Mouse (Mus musculus) lung, embryonic 14.5 days (tissue): Measurements from ENCODE around the gene C130026I21Rik. TPM values are rescaled to one million over a fixed set of nuclear protein-coding genes. Genes with fewer than 3 reads are reported as not detected.
"Not testable (repeated sequence)": the region's sequence is repeated elsewhere in the genome, so short reads cannot be mapped to it uniquely, and the experiment has no call there.

Source experiments
- ATAC-seq: fragments of 200-750 bp; cut with Nextera tagmentation; 2 replicates; pipeline ENCODE4 v1.8.0; 2017; ENCODE audit warnings: mild to moderate bottlenecking, moderate TSS enrichment, moderate library complexity; ENCODE audit not compliant: insufficient read depth
- DNase-seq: peaks from one replicate; pipeline ENCODE4 v3.0.0-alpha.2; 2015
- H3K27ac ChIP-seq: fragments of 300-500 bp; sonication (generic); 2 replicates; pipeline ENCODE4 v1.5.1; 2014; ENCODE audit warnings: low read depth, mild to moderate bottlenecking, moderate library complexity
- H3K27me3 ChIP-seq: fragments of 300-500 bp; sonication (generic); 2 replicates; pipeline ENCODE4 v1.6.1; 2014; ENCODE audit warnings: low read length, control low read depth; ENCODE audit not compliant: insufficient read depth
- H3K36me3 ChIP-seq: fragments of 300-500 bp; sonication (generic); 2 replicates; pipeline ENCODE4 v1.6.1; 2014; ENCODE audit warnings: control low read depth; ENCODE audit not compliant: insufficient read depth
- H3K4me1 ChIP-seq: fragments of 300-500 bp; sonication (generic); 2 replicates; pipeline ENCODE4 v1.6.1; 2014; ENCODE audit warnings: antibody characterized with exemption, control low read depth; ENCODE audit not compliant: insufficient read depth
- H3K4me2 ChIP-seq: fragments of 300-500 bp; sonication (generic); 2 replicates; pipeline ENCODE4 v1.6.1; 2014; ENCODE audit warnings: mild to moderate bottlenecking
- H3K4me3 ChIP-seq: fragments of 300-500 bp; sonication (generic); 2 replicates; pipeline ENCODE4 v1.5.1; 2014; ENCODE audit warnings: low read depth, low read length
- H3K9ac ChIP-seq: fragments of 300-500 bp; sonication (generic); 2 replicates; pipeline ENCODE4 v1.6.1; 2014
- H3K9me3 ChIP-seq: fragments of 300-500 bp; sonication (generic); 2 replicates; pipeline ENCODE4 v1.6.1; 2016; ENCODE audit warnings: low read depth, low read length, control low read depth
- WGBS: fragments of 180-500 bp; shearing (Covaris S2); extraction: QIAGEN DNeasy Blood & Tissue Kit; methylation state at CpG from one replicate; pipeline ENCODE4 v1.1.7; 2014; 5-methylcytosine and 5-hydroxymethylcytosine counted together
- polyA plus RNA-seq: library from polyadenylated mRNA; unstranded; fragments of >200 nt; fragmentation: Nextera tagmentation; extraction: Ambion mirVana; gene quantifications from 2 replicates; pipeline ENCODE4 v1.2.1, GENCODE M21; 2014

The C130026I21Rik gene
- polyA plus RNA-seq, 1 experiment from 2014 or later = 0.82 TPM

DNA sequence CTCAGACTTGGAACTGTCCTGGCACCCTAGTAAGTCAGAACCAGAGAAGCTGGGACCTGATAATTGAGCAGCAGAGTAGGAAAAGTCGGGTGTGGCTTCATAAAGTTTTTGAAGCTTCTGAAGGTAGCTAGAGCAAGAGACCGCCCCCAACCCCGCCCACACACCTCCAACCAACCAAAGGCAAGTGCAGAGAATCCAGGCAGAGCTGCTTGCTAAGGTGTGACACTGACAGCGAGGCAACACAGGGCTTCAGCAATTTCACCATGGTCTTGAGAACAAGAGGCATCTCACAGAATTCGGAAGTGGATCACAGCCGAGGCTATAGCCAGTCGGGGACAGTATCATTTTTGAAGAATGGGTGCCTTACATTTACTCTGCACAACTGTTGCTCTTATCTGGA is 160.6 kb downstream of the C130026I21Rik start, which contains the start of gene A530032D15Rik:
TSS of gene A530032D15Rik (minus strand) at position 101 of the 400 bp plus-strand sequence.
- not testable (repeated sequence) for H3K4me1 ChIP-seq, H3K27me3 ChIP-seq, H3K27ac ChIP-seq, ATAC-seq, H3K4me2 ChIP-seq, H3K36me3 ChIP-seq, H3K9me3 ChIP-seq, H3K9ac ChIP-seq, DNase-seq, H3K4me3 ChIP-seq
- WGBS = no CpG with 5 or more reads among the region's 7 CpGs

DNA sequence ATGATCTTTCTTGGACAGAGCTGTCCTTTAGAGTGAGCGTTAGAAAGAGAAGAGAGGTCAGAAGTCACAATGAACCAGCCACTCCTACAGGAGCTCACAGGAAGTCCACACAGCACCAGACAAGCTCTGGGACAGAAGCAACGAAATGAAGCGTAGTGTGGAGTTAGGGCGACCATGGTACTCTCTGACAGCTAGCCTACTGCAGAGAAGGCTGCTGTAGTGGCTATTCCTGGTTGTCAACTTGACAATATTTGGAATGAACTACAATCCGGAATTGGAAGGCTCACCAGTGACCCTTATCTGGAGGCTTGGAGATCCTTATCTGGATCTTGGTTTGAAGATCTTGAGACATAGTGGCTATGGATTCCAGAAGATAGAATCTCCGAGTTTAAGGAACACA is 164.4 kb downstream of the C130026I21Rik start:
- not testable (repeated sequence) for H3K9me3 ChIP-seq, H3K4me1 ChIP-seq, ATAC-seq, H3K4me3 ChIP-seq, DNase-seq, H3K4me2 ChIP-seq, H3K9ac ChIP-seq, H3K36me3 ChIP-seq, H3K27me3 ChIP-seq, H3K27ac ChIP-seq
- 68% methylated on average over 5 of the region's 6 CpGs for WGBS

DNA sequence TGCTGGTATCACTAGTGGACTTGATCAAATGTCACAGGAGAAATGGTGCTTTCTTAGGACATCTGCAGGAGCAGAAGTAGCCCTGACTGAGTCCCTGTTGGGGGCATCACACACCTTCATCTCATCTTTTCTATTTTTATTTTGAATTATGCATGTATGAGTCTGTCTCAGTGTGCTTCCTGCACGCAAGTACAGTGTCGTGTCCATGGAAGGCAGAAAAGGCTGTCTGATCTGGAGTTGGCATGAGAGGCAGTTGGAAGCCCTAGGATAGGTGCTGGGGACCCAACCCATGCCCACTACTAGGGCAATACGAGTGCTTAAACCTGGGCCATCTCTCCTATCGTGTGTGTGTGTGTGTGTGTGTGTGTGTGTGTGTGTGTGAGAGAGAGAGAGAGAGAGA is 165.0 kb downstream of the C130026I21Rik start:
- not testable (repeated sequence) for H3K4me3 ChIP-seq, H3K9ac ChIP-seq, DNase-seq, H3K9me3 ChIP-seq, H3K4me1 ChIP-seq, ATAC-seq, H3K27ac ChIP-seq, H3K36me3 ChIP-seq, H3K27me3 ChIP-seq, H3K4me2 ChIP-seq
- WGBS = 85% methylated on average over 4 of the region's 4 CpGs

DNA sequence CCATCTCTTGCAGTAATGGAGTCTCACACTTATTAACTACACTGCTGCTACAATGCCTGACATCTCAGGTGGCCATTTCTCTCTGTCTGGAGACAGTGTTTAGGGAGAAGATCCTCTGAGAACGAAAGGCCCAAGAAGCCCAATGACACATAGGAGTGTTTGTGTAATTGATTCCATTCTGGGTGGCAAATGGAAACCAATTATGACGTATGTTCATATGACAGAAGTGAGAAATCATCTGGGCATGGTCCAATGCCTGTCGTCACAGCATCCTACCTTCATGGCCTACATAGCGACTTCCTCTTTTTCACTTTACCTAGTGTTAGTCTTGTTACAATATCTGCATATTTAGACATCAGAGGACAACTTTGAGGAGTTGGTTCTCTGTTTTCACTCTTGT is 168.6 kb downstream of the C130026I21Rik start:
- H3K27ac ChIP-seq, DNase-seq, H3K4me3 ChIP-seq, H3K27me3 ChIP-seq, H3K4me1 ChIP-seq, H3K4me2 ChIP-seq, ATAC-seq, H3K9me3 ChIP-seq, H3K9ac ChIP-seq, H3K36me3 ChIP-seq: not testable (repeated sequence)
- WGBS = 84% methylated on average over 4 of the region's 4 CpGs

DNA sequence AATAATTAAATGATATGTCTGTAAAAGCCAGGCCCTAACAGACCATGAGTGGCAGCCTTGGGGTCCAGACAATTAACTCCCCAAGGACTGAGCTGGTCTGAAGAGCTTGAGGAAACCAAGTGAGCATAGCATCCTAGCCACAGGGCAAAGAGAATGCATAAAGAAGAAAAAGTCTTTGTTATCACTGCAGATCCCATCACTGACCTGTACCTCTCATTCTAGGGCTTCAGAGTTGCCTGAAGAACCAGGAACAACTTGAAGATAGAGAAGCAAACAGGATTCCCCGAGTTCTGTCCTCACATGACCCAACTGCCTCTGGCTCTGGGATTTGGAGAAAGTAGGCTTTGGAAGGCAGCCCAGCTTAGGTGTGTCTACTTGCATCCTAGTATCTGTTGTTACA is 170.5 kb downstream of the C130026I21Rik start, which contains the start of gene Gm10553:
TSS of gene Gm10553 (plus strand) at position 301 of the 400 bp plus-strand sequence.
- H3K27me3 ChIP-seq, H3K27ac ChIP-seq, ATAC-seq, H3K9ac ChIP-seq, H3K4me3 ChIP-seq, H3K36me3 ChIP-seq, H3K4me2 ChIP-seq, H3K9me3 ChIP-seq, DNase-seq, H3K4me1 ChIP-seq: not testable (repeated sequence)
- WGBS = 46% methylated on average over 1 of the region's 1 CpGs

DNA sequence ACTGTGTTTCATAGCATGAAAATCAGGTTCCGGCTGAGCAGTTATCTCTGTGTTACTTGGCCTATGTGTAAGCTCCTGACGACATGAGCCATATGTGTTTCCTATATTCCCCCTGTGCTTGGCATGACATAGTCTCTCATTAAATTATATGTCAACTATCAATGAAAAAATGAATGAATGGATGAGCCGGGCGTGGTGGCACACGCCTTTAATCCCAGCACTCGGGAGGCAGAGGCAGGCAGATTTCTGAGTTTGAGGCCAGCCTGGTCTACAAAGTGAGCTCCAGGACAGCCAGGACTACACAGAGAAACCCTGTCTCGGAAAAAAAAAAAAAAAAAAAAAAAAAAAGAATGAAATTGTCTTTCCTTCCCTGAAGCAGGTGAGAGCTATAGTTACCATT is 171.3 kb downstream of the C130026I21Rik start:
- H3K9me3 ChIP-seq, H3K4me3 ChIP-seq, H3K9ac ChIP-seq, ATAC-seq, H3K27me3 ChIP-seq, H3K27ac ChIP-seq, H3K4me1 ChIP-seq, DNase-seq, H3K4me2 ChIP-seq, H3K36me3 ChIP-seq: not testable (repeated sequence)
- WGBS = 78% methylated on average over 5 of the region's 7 CpGs

DNA sequence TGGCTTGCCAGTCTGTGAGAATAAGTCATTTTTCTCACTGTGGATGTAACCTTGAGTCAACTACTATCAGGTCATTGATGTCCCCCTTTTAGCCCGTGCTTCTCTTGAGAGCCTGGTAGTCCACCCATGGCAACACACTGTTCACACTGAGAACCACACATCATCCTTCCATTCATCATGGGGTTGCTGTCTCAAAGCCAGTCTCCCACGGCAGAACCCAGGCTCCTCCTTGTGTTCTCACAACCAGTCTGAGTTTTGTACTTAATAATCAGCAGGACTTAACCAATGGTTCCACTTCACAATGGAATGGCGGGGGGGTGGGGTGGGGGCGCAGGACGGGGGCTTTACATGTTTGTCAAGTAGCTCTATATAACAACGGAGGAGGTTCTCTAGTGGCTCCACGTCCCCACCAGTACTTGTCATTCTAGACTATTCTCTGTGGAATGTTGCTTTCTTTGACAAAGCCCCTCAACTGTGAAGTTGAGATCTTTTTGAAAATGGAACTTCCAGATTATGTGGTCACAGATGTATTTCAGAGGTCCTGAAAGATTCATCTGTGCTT is 177.3 kb downstream of the C130026I21Rik start:
- not testable (repeated sequence) for H3K4me1 ChIP-seq, H3K9ac ChIP-seq, DNase-seq, H3K36me3 ChIP-seq, H3K4me3 ChIP-seq, H3K27me3 ChIP-seq, H3K9me3 ChIP-seq, H3K4me2 ChIP-seq, ATAC-seq, H3K27ac ChIP-seq
- WGBS = 79% methylated on average over 6 of the region's 7 CpGs

DNA sequence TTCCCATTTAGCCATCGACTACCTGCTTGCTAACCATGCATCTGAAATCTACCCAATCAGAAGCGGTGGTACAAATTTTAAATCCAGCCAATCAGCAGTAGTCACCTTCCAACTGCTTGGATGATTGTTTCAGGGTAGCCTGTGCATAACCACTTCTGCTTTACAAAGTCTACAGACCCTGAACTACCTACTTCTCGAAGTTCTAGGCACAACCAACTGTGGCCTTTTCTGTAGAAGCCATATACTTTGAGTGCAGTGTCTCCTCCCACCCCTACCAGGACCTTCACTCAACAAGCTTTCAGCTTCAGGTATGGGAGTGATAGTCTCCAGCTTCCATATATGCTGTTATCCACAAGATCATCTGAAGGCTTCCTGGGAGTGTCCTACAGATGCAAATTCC is 178.2 kb downstream of the C130026I21Rik start:
- H3K9me3 ChIP-seq, ATAC-seq, H3K9ac ChIP-seq, H3K4me3 ChIP-seq, H3K27me3 ChIP-seq, H3K36me3 ChIP-seq, DNase-seq, H3K4me1 ChIP-seq, H3K27ac ChIP-seq, H3K4me2 ChIP-seq: not testable (repeated sequence)
- 34% methylated on average over 1 of the region's 3 CpGs for WGBS

DNA sequence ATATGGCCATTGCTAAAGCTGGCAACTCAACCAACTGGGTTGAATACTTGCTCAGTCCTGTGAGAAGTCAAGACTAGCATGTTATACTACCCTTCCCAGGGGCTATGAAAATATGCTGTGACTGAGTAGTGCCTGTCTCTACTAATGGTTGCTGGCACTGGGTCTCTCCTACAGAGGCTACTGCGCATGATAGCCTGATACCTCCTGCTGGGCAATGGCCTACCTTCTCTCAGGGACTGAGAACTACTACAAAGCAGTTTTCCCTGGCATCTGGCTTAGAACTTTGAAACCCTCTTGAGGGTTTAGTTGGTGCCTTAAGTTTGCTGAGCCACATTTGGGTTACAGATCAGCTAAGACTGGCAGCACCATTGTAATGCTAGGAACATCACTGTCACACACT is 184.2 kb downstream of the C130026I21Rik start:
- DNase-seq, ATAC-seq, H3K36me3 ChIP-seq, H3K4me3 ChIP-seq, H3K9ac ChIP-seq, H3K4me2 ChIP-seq, H3K9me3 ChIP-seq, H3K27me3 ChIP-seq, H3K27ac ChIP-seq, H3K4me1 ChIP-seq: not testable (repeated sequence)
- WGBS = 43% methylated on average over 1 of the region's 1 CpGs

DNA sequence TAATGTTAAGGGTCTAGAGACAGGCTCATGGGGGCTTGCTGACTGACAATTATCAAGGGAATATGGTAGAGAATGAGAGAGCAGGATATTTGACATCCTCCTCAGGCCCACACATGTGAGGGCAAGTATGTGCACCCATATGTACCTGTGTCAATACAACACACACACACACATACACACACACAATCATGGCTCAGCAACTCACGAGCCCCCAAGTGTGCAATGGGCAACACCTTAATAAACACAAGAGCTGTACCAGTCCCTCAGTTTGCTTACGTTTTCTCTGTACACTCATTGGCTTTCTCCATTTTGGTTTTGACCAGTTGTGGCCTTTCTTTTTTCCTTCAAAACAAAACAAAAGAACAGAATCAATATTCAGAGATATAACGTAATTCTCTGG is 185.6 kb downstream of the C130026I21Rik start:
- not testable (repeated sequence) for H3K9me3 ChIP-seq, H3K36me3 ChIP-seq, H3K27ac ChIP-seq, H3K4me2 ChIP-seq, H3K9ac ChIP-seq, H3K4me1 ChIP-seq, ATAC-seq, H3K27me3 ChIP-seq, H3K4me3 ChIP-seq, DNase-seq
- WGBS = 59% methylated on average over 2 of the region's 3 CpGs

DNA sequence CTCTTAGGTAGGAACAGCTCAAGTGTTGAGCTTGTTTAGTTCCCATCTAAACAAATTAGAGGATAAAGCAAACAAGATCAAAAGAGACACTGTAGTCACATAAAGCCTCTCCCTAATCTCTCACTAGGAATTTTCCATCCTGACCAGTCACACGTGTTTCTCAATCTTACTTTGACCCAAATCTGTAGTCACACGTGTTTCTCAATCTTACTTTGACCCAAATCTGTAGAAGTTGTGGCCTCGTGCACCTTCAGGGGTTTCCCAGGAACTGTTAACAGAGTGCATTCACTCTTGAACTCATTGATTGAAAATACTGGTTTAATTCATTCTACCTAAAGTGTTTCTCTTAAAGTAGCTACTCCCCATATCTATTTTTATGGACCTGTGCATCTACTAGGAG is 197.3 kb downstream of the C130026I21Rik start:
- H3K36me3 ChIP-seq, H3K4me3 ChIP-seq, DNase-seq, H3K27ac ChIP-seq, H3K27me3 ChIP-seq, H3K9ac ChIP-seq, H3K9me3 ChIP-seq, ATAC-seq, H3K4me2 ChIP-seq, H3K4me1 ChIP-seq: not testable (repeated sequence)
- 67% methylated on average over 3 of the region's 3 CpGs for WGBS
